Mouse (Mus musculus) limb, embryonic 13.5 days (tissue): ENCODE data around the gene Hipk3. TPM values are rescaled to one million over a fixed set of nuclear protein-coding genes. Genes with fewer than 3 reads are reported as not detected.

Experiments used
- ATAC-seq: fragments of 200-750 bp; cut with Nextera tagmentation; 2 replicates; pipeline ENCODE4 v1.8.0; 2017; ENCODE audit warnings: low read depth, moderate number of reproducible peaks, moderate TSS enrichment; ENCODE audit not compliant: low FRiP score
- H3K27ac ChIP-seq: fragments of 300-500 bp; sonication (generic); 2 replicates; pipeline ENCODE4 v1.5.1; 2015; ENCODE audit warnings: inconsistent platforms, mild to moderate bottlenecking, moderate library complexity
- H3K27me3 ChIP-seq: fragments of 300-500 bp; sonication (generic); 2 replicates; pipeline ENCODE4 v1.6.1; 2015; ENCODE audit warnings: mild to moderate bottlenecking, inconsistent platforms
- H3K36me3 ChIP-seq: fragments of 300-500 bp; sonication (generic); 2 replicates; pipeline ENCODE4 v1.6.1; 2015; ENCODE audit warnings: inconsistent platforms, mild to moderate bottlenecking, moderate library complexity
- H3K4me1 ChIP-seq: fragments of 300-500 bp; sonication (generic); 2 replicates; pipeline ENCODE4 v1.6.1; 2015; ENCODE audit warnings: inconsistent platforms
- H3K4me2 ChIP-seq: fragments of 300-500 bp; sonication (generic); replicated peaks from 2 replicates; pipeline ENCODE4 v1.6.1; 2015; ENCODE audit warnings: inconsistent platforms, mild to moderate bottlenecking, moderate library complexity
- H3K4me3 ChIP-seq: fragments of 300-500 bp; sonication (generic); 2 replicates; pipeline ENCODE4 v1.5.1; 2015; ENCODE audit warnings: moderate library complexity, mild to moderate bottlenecking, inconsistent platforms
- H3K9ac ChIP-seq: fragments of 300-500 bp; sonication (generic); 2 replicates; pipeline ENCODE4 v1.6.1; 2015; ENCODE audit warnings: mild to moderate bottlenecking, inconsistent platforms
- H3K9me3 ChIP-seq: fragments of 300-500 bp; sonication (generic); 2 replicates; pipeline ENCODE4 v1.6.1; 2016; ENCODE audit warnings: inconsistent platforms
- WGBS: fragments of 180-500 bp; shearing (Covaris S2); methylation state at CpG from one replicate; pipeline ENCODE4 v1.1.7; 2015; 5-methylcytosine and 5-hydroxymethylcytosine counted together
- polyA plus RNA-seq: library from polyadenylated mRNA; unstranded; fragments of >200 nt; fragmentation: Nextera tagmentation; extraction: Ambion mirVana; gene quantifications from 2 replicates; pipeline ENCODE4 v1.2.1, GENCODE M21; 2015

The Hipk3 gene
- 13.9 and 14.1 TPM in 2 replicates for polyA plus RNA-seq

DNA sequence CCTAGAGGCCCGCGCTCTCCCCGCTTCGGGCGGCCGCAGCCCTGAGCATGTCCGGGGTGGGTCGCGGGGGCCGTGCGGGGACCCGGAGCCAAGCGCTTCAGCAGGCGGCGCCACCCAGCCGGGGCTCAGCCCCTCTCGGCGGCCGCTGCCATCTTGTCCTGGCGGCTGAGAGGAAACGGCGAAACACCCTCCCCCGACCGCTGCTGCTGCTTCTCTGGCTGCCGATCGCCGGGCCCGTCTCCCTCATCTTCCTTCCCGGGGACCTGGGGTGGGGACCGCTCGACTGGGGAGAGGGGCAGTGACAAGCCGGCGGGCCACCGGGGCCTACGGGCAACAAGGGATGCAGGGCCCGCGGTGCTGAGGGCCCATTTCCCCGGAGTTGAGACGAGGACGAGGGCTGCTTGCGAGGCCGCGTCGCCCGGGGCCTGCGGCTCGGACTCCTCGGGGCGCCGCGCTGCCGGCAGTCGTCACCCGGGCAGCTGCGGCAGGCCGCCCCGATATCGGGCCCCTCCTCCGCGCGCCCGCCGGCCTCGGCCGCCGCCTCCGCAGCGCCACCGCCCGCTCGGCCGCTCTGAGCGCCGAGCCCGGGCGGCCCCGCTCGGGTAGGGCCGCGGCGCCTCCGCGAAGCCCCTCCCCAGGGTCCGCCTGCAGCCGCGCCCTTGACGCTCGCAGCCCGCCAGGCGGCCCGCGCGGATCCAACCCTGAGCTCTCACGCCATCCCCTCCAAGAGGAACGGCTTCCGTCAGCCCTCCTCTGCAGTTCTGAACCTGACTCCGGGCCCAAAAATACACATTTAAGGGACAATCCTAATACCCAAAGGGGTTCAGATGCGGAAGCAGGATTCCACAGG is at the start of gene Hipk3:
Gene Hipk3 (minus strand): TSS at position 496 of the 850 bp plus-strand sequence.
- H3K4me2 ChIP-seq = peak within 1 kb of the TSS; percentile 75
- H3K9ac ChIP-seq = peak within 1 kb of the TSS; percentile 99
- H3K27me3 ChIP-seq = no peaks in the 10 kb centered on the region; the same call in 1 of the 2 replicates
- peak; percentile 90 for ATAC-seq
- H3K36me3 ChIP-seq = no peaks in the 10 kb centered on the region
- no peaks in the 10 kb centered on the region for H3K9me3 ChIP-seq
- H3K27ac ChIP-seq = peak within 1 kb of the TSS; percentile 99
- WGBS = under 1% methylated on average over 69 of the region's 98 CpGs
- peak within 1 kb of the TSS; percentile 93 for H3K4me3 ChIP-seq
- peaks cover 24% of the 10 kb centered on the region for H3K4me1 ChIP-seq

DNA sequence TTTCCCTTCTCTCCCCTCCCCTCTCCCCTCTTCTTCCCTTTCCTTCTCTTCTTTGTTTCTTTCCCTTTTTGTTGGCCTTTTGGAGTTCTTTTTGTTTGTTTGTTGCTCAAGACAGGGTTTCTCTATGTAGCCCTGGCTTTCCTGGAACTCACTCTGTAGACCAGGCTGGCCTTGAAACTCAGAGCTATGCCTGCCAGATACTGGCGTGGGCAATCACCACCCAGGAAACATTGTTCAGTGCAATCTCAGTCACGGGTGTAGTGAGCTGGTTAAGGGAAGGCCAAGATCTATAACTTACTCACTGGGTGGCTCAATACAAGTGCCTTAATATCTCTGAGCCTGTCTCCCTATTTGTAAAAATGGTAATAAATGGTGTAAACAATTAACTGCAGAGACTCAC is 46.0 kb upstream of the Hipk3 start:
- Histone ChIP-seq H3K4me1 (no peaks in the 10 kb centered on the region), H3K9ac (no peak overlapping the region), H3K4me2 (no peak overlapping the region), H3K27ac (no peak overlapping the region), H3K27me3 (no peaks in the 10 kb centered on the region), H3K9me3 (0 out of 2 replicates have a peak, but pooled peaks cover 5% of the 10 kb centered on the region), H3K36me3 (no peaks in the 10 kb centered on the region), H3K4me3 (no peak overlapping the region)
- 54% methylated on average over 2 of the region's 2 CpGs for WGBS
- no peak for ATAC-seq

DNA sequence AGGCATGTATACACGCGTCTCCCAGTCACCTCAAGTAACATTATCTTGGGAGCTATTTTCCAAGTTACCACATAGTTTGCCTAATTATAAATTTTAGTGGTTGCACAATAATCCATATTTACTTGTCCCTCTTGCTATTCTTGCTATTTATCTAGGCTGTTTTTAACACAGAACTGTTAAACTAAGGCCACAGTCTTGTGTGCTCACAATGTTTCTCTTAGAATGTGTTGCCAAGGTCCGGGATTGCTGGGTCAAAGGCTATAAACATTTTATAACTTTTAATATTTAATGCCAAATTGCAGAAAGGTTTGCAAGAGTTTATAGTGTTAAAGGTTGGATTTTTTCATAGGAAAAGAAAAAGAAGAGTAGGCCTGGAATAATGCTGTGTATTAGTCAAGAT is 40.5 kb upstream of the Hipk3 start:
- Histone ChIP-seq H3K9ac (no peak overlapping the region), H3K27me3 (no peaks in the 10 kb centered on the region), H3K36me3 (no peaks in the 10 kb centered on the region), H3K4me1 (no peaks in the 10 kb centered on the region), H3K9me3 (no peaks in the 10 kb centered on the region), H3K4me3 (no peak overlapping the region), H3K4me2 (no peak overlapping the region), H3K27ac (no peak overlapping the region)
- WGBS = 82% methylated on average over 3 of the region's 3 CpGs
- ATAC-seq = no peak

DNA sequence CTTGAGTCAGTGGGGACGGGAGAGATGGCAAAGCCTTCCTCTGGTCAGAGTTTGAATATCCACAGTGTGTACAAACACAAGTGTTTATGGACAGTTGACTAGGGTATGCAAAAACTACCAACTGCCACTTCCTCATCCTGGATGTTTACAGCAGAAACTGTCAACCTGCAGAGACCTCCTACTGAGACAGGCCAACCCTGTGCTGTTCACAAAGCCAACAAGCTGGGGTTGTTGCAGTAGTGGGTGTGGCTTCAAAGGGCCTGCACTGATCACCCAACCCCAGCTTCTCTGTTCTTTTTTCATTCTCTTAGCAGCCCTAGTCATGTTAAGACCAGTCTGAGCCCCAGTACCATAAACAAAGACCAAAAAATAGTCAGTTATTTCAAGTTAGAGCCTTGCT is 38.3 kb upstream of the Hipk3 start:
- no peak overlapping the region for H3K4me3 ChIP-seq
- H3K4me1 ChIP-seq = no peaks in the 10 kb centered on the region
- H3K27me3 ChIP-seq = no peaks in the 10 kb centered on the region
- H3K9ac ChIP-seq = no peak overlapping the region
- WGBS = 64% methylated on average over 1 of the region's 1 CpGs
- no peak overlapping the region for H3K27ac ChIP-seq
- no peak for ATAC-seq
- H3K36me3 ChIP-seq = no peaks in the 10 kb centered on the region
- no peak overlapping the region for H3K4me2 ChIP-seq
- no peaks in the 10 kb centered on the region for H3K9me3 ChIP-seq

DNA sequence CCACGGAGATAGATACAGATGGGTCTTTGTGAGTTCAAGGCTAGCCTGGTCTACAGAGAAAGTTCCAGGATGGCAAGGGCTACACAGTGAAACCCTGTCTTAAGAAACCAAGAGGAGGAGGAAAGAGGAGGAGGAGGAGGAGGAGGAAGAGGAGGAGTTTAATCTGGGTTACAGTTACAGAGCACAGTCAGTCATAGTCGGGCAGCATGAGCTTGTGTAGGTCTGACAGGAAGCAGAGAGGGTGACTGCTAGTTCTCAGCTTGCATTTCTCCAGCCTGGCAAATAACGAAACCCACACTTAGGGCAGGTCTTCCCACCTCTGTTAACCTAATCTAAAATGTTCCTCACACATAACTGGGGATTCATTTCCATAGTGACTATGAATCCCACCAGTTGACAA is 32.3 kb upstream of the Hipk3 start:
- H3K27me3 ChIP-seq = no peaks in the 10 kb centered on the region
- no peak overlapping the region for H3K27ac ChIP-seq
- no peak overlapping the region for H3K4me2 ChIP-seq
- no peak for ATAC-seq
- H3K4me1 ChIP-seq = no peaks in the 10 kb centered on the region
- H3K4me3 ChIP-seq = no peak overlapping the region
- WGBS = 59% methylated on average over 3 of the region's 3 CpGs
- H3K36me3 ChIP-seq = no peaks in the 10 kb centered on the region
- no peaks in the 10 kb centered on the region for H3K9me3 ChIP-seq
- no peak overlapping the region for H3K9ac ChIP-seq

DNA sequence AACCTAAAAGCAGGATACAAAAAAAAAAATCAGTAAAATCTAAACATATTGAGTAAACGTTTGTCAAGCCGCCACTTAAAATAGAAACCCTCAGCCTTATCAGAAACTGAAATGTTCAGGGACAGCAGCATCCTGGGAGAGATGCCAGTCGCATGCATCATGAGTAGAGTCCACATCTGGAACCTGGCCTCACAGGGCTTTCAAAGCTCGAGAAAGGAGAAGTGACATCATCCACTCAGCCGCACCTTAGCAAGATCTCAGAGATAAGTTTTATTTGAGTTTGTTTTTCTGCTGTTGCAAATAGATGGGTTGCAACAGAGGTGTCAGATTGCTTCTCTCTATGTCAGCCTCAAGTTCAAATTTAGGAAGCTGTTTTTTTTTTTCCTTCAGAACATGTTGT is 31.3 kb upstream of the Hipk3 start:
- Histone ChIP-seq H3K36me3 (no peaks in the 10 kb centered on the region), H3K27me3 (no peaks in the 10 kb centered on the region), H3K27ac (no peak overlapping the region), H3K9me3 (no peaks in the 10 kb centered on the region), H3K9ac (no peak overlapping the region), H3K4me1 (no peaks in the 10 kb centered on the region), H3K4me2 (no peak overlapping the region), H3K4me3 (no peak overlapping the region)
- ATAC-seq = no peak
- 46% methylated on average over 5 of the region's 5 CpGs for WGBS

DNA sequence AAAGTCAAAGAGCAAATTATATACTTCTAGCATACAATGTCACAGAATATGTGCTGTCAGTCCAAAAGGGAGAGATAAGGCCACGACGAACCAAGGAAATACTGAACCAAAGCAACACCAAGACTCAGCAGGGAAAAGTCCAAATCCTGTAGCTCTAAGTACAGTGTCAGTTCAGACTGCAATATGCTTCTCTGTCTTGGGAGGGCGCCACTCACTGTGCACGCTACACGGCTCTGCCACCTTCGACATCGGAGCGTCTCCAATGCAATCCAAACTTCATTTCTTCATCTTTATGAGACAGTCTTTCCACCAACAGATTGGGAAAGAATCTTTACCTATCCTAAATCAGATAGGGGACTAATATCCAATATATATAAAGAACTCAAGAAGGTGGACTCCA is 17.4 kb upstream of the Hipk3 start:
- no peak for ATAC-seq
- WGBS = 82% methylated on average over 8 of the region's 8 CpGs
- Histone ChIP-seq H3K27me3 (no peaks in the 10 kb centered on the region), H3K27ac (no peak overlapping the region), H3K4me2 (no peak overlapping the region), H3K4me1 (no peaks in the 10 kb centered on the region), H3K36me3 (no peaks in the 10 kb centered on the region), H3K4me3 (no peak overlapping the region), H3K9ac (no peak overlapping the region), H3K9me3 (no peaks in the 10 kb centered on the region)

DNA sequence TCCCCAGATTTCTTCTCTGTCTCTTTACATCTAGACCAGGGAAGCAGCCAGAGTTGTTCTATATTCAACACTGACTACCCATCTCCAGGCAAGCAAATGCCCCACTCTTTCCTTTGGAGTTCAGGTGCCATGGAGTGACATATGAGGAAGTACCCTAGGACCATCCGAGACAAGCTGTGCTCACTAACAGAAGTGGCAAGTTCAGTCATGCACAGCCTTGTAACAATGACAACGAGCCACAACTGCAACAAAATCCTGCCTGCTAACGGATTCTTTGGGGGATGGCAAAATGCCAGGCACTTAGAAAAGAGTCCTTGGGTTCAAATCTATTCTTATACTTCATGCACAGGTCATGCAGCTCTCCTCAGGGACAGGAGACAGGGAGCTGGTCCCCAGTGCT is 8.1 kb upstream of the Hipk3 start:
- no peak overlapping the region for H3K9ac ChIP-seq
- ATAC-seq = no peak
- no peak overlapping the region for H3K27ac ChIP-seq
- no peaks in the 10 kb centered on the region for H3K36me3 ChIP-seq
- H3K4me3 ChIP-seq = no peak overlapping the region
- H3K9me3 ChIP-seq = no peaks in the 10 kb centered on the region
- H3K27me3 ChIP-seq = no peaks in the 10 kb centered on the region
- WGBS = 69% methylated on average over 3 of the region's 3 CpGs
- no peak overlapping the region for H3K4me2 ChIP-seq
- H3K4me1 ChIP-seq = peaks cover 10% of the 10 kb centered on the region

DNA sequence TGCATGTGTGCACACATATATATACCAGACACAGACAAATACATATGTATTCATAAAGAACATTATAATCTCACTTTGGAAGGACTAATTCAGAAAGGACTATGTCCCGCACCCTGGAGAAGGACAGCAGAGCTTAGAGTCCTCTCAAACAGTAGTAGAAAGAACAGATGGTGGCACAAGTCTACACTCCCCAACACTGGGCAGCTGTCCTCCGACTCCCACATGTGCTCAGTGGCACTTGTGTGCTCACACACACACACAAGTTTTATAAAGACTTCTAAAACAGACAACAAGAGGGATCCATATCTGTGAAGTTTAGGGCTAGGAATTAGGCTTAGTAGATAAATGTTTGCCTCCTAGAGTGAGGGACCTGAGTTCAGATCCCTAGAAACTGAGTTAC is 6.8 kb upstream of the Hipk3 start:
- Histone ChIP-seq H3K4me3 (no peak overlapping the region), H3K4me1 (peaks cover 10% of the 10 kb centered on the region), H3K4me2 (no peak overlapping the region), H3K9me3 (no peaks in the 10 kb centered on the region), H3K36me3 (no peaks in the 10 kb centered on the region), H3K27ac (no peak overlapping the region), H3K27me3 (no peaks in the 10 kb centered on the region), H3K9ac (no peak overlapping the region)
- ATAC-seq = no peak
- WGBS = 90% methylated on average over 2 of the region's 2 CpGs

DNA sequence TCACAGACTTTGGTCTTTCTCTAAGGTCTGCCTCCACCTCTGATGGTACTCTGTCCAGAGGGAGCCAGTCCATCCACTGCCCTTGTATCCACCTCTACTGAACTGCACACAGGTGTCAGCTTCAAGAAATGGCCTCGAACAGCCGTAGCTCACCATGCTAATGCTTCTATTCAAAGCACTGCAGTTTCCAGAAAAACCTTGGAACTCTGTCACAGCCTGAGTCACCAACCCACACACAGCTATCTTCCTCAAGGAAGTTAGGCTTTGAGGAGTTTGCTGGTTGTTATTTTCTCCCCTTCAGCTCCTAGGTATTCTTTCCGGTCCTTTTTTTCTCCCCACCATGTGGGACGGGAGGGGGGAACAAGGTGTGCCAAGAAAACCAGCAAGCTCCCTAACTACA is 3.5 kb upstream of the Hipk3 start:
- Histone ChIP-seq H3K27me3 (no peaks in the 10 kb centered on the region; the same call in 1 of the 2 replicates), H3K4me2 (no peak overlapping the region), H3K27ac (no peak overlapping the region), H3K36me3 (no peaks in the 10 kb centered on the region), H3K4me3 (no peak overlapping the region), H3K4me1 (peaks cover 21% of the 10 kb centered on the region), H3K9me3 (no peaks in the 10 kb centered on the region), H3K9ac (no peak overlapping the region)
- 46% methylated on average over 4 of the region's 4 CpGs for WGBS
- ATAC-seq = no peak

DNA sequence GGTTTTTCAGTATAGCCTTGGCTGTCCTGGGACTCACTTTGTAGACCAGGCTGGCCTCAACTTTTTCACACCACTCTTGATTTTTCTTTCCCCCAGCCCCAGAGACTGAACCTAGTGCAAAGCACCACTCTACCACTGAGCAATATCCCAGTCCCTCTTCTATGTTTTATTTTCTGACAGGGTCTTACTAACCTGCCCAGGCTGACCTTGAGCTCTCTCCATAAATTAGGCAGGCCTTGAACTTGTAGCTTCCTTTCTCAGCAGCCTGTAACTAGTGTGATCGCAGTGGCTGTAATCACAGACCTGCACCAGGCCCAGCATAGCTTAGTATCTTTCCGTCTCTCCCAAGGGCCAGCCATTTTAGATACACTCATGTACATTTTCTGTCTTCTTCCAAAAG is 3.0 kb upstream of the Hipk3 start:
- H3K9me3 ChIP-seq = no peaks in the 10 kb centered on the region
- H3K36me3 ChIP-seq = no peaks in the 10 kb centered on the region
- H3K4me2 ChIP-seq = no peak overlapping the region
- no peak overlapping the region for H3K9ac ChIP-seq
- peaks cover 21% of the 10 kb centered on the region for H3K4me1 ChIP-seq
- H3K4me3 ChIP-seq = no peak overlapping the region
- H3K27me3 ChIP-seq = no peaks in the 10 kb centered on the region; the same call in 1 of the 2 replicates
- no peak overlapping the region for H3K27ac ChIP-seq
- 91% methylated on average over 2 of the region's 2 CpGs for WGBS
- no peak for ATAC-seq

DNA sequence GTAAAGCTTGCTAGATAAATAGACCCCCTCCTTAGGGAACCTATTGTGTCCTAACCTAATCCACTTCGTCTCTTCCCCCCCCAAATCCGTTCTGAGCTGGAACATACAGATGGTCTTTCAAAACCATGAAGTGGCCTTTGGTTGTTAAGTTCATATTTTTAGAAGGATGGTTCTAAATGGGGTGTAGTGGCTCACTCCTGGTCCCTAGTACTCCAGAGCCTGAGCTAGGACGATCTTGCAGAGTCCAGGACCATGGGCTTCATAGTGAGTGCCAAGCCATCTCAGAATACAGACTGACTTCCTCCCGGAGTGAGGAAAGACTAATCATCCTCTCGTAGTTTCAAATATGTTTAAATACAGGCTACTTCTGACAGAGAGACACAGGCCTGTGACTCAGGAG is 2.0 kb upstream of the Hipk3 start:
- Histone ChIP-seq H3K9ac (no peak overlapping the region), H3K4me1 (peaks cover 24% of the 10 kb centered on the region), H3K9me3 (no peaks in the 10 kb centered on the region), H3K4me3 (no peak overlapping the region), H3K36me3 (no peaks in the 10 kb centered on the region), H3K4me2 (no peak overlapping the region), H3K27ac (no peak overlapping the region), H3K27me3 (no peaks in the 10 kb centered on the region; the same call in 1 of the 2 replicates)
- WGBS = 54% methylated on average over 5 of the region's 5 CpGs
- ATAC-seq = no peak

DNA sequence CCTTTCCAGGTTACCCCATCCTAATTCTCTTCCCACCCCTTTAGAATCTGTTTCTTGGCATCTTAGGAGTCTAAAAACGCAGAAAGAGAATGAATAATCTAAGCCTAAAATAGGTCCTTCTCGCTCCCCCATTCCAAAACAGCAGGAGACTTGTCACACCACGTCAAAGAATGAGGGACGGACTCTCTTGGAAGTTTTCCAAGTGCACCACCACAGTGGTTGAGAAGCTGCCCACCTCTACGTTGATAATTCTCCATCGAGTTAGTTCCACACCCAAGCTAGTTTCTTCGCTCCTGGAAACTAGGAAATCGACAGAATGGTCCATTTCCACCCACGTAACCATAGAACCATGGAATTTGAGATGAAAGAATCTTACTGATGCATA is 547 bp upstream of the Hipk3 start:
- no peaks in the 10 kb centered on the region for H3K36me3 ChIP-seq
- H3K27me3 ChIP-seq = no peaks in the 10 kb centered on the region; the same call in 1 of the 2 replicates
- H3K4me3 ChIP-seq = peak overlapping the region; percentile 93
- peak overlapping the region; percentile 75 for H3K4me2 ChIP-seq
- WGBS = 11% methylated on average over 9 of the region's 9 CpGs
- H3K9me3 ChIP-seq = no peaks in the 10 kb centered on the region
- ATAC-seq = no peak
- H3K27ac ChIP-seq = peak overlapping the region; percentile 99
- peak overlapping the region; percentile 99 for H3K9ac ChIP-seq
- H3K4me1 ChIP-seq = peaks cover 24% of the 10 kb centered on the region
